Mouse (Mus musculus) brown adipose tissue, adult 24 weeks (tissue): ENCODE data around the gene Tmod1. TPM values are rescaled to one million over a fixed set of nuclear protein-coding genes. Genes with fewer than 3 reads are reported as not detected.

Source experiments
- H3K27ac ChIP-seq: fragments of 200-500 bp; replicated peaks from 2 replicates; pipeline ENCODE4 v1.5.1; 2012; ENCODE audit warnings: low read depth, mild to moderate bottlenecking, low read length
- H3K4me1 ChIP-seq: fragments of 200-500 bp; 2 replicates; pipeline ENCODE4 v1.6.1; 2012; ENCODE audit warnings: low read length, mixed read lengths; ENCODE audit not compliant: control insufficient read depth, insufficient read depth, insufficient read length
- H3K4me3 ChIP-seq: fragments of 200-500 bp; 2 replicates; pipeline ENCODE4 v1.5.1; 2012; ENCODE audit warnings: low read depth, mild to moderate bottlenecking, low read length, moderate library complexity; ENCODE audit not compliant: insufficient read depth
- polyA plus RNA-seq: library from polyadenylated mRNA; stranded (reverse); fragments of >200 nt; gene quantifications from 2 replicates; pipeline ENCODE4 v1.2.4, GENCODE M21; 2012; ENCODE audit not compliant: missing spikeins, insufficient read depth, insufficient read length

Gene Tmod1
- polyA plus RNA-seq, 1 experiment, result 2.3 TPM

DNA sequence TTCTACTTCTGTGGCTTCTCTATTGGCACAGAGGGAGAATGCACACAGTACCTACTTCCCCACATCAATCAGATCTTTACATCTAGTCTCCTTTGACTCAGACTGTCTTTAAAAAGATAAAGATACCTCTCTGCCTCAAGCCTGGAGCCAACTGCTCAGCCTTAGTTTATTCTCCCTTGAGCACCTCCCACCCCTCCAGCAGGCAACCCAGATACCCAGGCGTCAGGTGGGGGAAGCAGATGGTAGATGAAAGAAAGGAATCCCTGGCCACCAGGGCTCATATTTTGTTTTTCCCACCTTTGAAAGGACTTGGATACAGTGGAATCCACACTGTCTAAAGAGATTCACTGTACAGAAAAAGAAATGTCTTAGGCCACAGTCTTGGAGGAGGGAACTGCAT, 29.8 kb downstream of the Tmod1 start:
- H3K27ac ChIP-seq, result no peak overlapping the region
- no peaks in the 10 kb centered on the region; the same call in 1 of the 2 replicates for H3K4me1 ChIP-seq

DNA sequence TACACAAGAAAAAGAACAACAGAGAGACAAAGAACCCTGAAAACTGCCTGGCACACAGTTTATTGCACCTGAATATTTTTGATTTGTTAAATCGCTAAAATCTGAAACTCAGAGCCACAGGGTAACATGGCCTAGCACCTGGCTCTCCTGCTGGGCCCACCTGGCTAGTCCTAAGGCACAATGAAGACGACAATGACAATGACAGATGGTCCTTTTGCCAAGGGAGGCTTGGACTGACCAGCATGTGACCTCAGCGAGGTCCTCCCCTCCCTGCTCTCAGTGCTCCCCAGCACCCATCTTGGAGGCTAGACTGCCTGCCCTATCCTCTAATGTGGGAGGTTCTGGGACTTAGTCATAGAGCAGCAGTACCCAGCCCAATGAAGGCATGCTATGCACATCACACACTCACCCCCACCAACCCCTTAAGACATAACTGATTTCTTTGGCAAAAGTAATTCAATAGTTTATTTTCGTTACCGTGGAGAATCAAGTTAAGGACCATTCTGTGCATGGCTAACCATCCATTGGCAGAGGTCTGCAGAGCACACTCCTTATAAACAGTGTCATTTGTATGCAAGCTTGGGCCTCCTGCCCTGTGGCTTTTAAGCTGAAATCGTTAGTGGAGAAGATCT, 31.2 kb downstream of the Tmod1 start:
- no peak overlapping the region for H3K4me3 ChIP-seq
- H3K4me1 ChIP-seq, result no peaks in the 10 kb centered on the region; the same call in 1 of the 2 replicates
- no peak overlapping the region for H3K27ac ChIP-seq

More for the DNA sequence above, 29.8 kb downstream of the Tmod1 start:
- H3K4me3 ChIP-seq, result no peak overlapping the region

DNA sequence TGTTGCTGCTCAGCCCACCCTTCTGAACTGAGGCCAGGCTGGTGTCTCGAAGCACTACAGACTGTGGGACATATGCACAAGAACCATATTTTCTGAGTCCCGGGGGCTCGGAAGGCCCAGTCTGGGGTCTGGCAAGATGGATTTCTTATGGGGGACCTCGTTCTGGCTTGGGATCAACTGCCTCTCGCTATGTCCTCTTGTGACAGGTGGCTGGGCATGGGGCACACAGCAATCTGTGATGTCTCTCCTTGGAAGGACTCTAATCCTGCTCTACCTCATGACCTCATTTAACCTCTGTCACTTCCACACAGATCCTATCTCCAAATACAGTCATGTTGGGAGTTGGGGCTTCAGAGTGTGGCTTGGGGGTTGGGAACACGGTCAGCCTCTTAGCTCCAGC, 33.9 kb downstream of the Tmod1 start:
- no peaks in the 10 kb centered on the region for H3K4me1 ChIP-seq

DNA sequence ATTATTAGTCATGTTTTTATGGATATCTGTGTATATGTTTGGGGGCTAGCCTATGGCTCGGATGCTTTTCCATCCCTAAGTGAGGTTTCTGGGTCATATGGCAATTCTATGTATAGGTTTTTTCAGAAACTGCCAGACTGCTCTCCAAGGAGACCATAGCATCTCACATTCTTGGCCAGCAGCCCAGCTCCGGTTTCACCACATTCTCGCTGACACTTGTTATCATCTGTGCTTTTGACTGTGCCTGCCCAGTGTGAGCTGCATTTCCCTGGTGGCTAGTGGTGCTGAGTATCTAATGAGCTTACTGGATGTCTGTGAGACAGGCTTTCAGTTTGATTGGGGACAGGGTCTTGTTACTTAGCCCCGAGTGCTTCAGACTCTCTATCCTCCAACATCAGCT, 35.0 kb downstream of the Tmod1 start:
- Histone ChIP-seq H3K27ac (no peak overlapping the region), H3K4me3 (no peak overlapping the region), H3K4me1 (no peaks in the 10 kb centered on the region)

More for the DNA sequence above, 33.9 kb downstream of the Tmod1 start:
- H3K27ac ChIP-seq, result no peak overlapping the region
- H3K4me3 ChIP-seq, result no peak overlapping the region

DNA sequence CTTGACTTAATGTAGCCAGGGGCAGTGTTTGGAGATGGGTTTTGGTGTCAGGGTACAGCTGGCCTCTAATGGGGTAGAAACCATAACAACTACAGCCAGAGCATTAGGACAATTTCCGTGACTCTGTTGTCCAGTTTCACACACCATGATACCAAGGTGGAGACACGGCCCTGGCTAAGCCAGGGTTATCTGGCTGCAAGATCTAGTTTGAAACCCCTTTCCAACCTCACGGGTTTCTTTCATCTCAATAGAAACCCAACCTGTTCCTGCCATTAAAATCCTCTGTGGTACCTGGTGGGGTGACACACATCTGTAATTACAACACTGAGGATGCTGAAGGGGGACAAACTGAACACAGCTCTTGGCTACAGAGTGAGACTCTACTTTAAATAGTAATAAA, 36.9 kb downstream of the Tmod1 start:
- Histone ChIP-seq H3K4me3 (no peak overlapping the region), H3K27ac (no peak overlapping the region), H3K4me1 (no peaks in the 10 kb centered on the region)

DNA sequence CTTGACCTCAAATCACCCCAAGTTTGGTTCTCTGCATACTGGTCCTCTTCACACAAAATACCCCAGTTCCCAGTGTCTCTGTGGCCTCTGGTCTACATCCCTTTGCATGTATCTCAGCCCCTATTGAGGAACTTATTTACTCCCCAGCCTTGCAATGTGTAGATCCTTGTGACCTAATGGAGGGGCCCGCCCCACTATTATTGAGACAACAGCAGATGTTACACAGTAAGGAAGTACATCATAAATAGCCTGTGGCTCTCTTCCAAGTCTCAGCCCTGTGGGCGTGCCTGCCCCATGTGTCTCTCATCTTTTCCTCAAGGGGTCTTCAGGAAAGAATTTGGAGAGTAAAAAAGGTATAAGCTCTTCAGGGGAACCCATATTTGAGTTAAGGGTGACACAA, 38.2 kb downstream of the Tmod1 start:
- no peaks in the 10 kb centered on the region for H3K4me1 ChIP-seq
- no peak overlapping the region for H3K27ac ChIP-seq
- no peak overlapping the region for H3K4me3 ChIP-seq

DNA sequence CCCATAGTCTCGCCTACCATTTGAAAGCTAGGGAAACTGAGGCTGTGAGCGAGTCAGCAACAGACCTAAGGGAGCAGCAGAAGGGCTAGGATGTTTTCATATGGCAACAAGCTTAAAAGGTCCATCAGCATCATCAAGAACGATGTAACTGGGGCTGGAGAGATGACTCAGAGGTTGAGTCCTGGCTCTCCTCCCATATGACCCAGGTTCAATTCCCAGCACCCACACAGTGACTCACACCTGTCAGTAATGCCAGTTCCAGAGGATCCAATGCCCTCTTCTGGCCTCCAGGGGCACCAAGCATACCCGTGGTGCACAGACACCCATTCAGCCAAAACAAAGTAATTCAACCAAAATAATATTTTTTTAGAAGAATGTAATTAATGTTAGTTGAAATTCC, 41.5 kb downstream of the Tmod1 start:
- Histone ChIP-seq H3K27ac (no peak overlapping the region), H3K4me3 (no peak overlapping the region), H3K4me1 (no peaks in the 10 kb centered on the region)

DNA sequence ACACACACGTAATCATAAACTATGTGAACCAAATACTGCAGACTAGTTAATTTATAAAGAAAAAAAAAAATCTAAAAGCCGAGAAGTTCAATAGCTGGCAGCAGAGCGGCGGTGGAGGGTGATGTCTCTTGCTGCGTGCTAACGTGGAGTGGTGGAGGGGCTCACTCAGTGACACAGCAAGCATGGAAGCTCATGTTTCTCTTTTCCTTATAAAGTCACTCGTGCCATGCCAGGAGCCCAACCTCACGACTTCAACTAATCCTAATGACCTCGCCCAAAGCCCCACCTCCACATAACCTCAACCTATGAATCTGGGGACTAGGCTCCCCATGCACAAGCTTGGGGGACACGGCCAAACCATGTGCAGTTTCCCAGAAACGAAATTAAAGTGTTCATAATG, 43.8 kb downstream of the Tmod1 start:
- Histone ChIP-seq H3K27ac (no peak overlapping the region), H3K4me1 (peaks cover 12% of the 10 kb centered on the region), H3K4me3 (no peak overlapping the region)

DNA sequence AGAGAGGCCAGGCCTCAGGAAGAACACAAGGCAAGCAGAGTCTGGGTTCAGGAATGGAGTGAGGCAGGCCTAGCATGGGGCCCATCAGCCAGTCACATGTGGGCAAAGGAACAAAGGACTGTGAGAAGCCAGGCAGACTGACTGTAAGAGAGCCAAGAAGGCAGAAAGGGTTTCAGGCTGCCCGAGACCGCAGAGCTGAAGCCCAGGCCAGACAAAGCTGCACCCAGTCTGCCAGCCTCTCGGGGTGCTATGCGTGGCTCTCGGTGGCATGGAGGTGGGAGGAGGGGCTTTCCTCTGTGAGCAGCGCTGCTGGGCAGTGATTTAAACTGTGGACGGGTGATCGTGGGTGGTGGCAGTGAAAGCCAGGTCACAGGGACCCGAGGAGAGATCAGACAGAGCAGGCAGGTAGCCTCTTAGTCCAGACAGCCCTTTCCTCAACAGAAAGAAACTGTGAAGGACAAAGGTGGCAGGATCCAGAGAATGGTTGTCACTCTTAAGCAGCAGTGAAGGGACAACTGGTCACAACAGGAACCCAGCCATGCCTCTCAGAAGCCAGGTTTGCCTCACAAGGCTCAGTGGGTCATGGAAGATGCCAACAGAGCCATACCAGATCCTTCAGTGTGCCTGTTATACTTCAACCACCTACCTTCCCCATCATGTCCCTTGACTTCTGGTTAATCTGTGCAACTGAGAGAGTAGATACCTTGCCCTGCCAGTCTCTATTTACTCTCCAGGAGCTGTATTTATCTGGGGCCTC, 45.9 kb downstream of the Tmod1 start:
- no peak overlapping the region for H3K27ac ChIP-seq
- H3K4me3 ChIP-seq, result no peak overlapping the region
- peaks cover 12% of the 10 kb centered on the region for H3K4me1 ChIP-seq

DNA sequence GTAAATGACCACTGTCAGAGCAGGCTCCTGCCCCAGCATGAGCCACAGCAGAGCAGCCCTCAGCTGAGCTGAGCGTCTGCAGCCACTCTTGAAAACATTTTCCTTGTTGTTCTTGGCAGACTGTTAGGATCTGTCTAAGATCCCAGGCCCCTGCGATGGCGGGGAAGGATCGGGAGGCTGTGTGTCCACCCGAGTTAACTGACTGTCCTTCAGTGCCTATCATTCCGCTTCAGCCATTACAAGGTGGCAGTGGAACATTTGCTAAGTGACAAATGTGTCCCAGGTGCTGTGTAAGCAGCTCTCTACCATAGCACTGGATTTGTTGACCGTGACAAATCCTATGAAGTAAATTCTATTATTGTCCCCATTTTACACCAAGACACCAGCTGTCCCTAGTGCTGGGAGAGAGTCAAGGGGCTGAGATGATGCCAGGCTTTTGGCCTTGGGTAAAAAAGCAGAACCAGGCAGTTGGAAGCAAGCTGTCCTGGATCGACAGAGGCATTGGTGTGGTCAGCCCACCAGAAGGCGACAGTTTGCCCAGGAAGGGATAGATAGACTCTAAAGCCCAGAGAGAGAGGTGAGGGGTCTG, 46.6 kb downstream of the Tmod1 start:
- Histone ChIP-seq H3K4me1 (peaks cover 12% of the 10 kb centered on the region), H3K4me3 (no peak overlapping the region), H3K27ac (no peak overlapping the region)

DNA sequence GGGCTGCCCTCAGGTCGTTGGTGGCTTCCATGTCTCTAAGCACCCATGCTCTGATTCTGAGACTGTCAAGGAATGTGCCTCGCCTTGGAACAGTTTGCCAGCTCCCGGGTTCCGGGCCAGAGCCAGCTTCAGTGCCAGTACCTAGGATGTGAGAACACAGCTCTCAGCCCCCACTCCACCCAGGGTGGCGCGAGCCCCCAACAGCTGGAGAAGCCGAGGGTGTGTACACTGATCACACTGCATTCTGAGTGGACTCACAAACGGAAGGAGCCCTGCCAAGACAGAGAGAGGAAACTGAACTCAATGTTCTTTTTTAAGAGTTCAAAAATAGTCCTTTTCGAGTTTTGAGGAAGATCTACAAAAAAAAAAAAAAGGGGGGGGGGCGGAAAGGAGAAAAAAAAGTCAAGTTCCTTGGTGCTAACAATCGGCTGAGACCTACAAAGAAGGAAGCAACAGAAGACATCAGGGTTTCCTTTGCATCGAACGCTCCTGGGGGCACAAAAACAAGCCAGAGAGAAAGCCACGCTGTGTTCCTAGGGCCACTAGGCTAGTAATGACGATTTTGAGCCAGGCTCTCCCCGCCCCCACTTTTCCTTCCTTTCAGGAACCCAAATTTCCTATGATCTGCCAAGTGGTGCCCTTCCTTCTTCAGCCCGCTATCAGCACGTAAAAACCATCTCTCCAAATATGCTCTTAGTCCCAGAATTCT, 48.1 kb downstream of the Tmod1 start:
- H3K4me1 ChIP-seq, result peaks cover 12% of the 10 kb centered on the region
- peak overlapping the region; percentile 61 for H3K27ac ChIP-seq
- H3K4me3 ChIP-seq, result no peak overlapping the region

DNA sequence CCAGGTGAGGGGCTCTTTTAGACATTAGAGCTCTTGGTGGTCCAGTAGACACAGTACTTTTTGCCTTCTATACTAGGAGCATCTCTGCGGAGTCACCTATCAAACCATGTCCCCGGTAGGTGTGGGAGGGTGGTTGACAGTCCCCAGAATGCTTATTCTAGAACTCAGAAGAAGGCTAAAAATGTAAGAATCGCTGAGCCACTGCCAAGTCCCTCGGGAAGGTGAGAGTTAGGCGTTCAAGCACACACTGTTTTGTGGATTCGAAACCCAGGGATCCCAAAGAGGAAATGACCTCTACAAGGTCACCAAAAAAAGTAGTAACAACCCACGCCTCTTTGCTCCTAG, 48.7 kb downstream of the Tmod1 start:
- H3K27ac ChIP-seq, result peak overlapping the region; percentile 61

DNA sequence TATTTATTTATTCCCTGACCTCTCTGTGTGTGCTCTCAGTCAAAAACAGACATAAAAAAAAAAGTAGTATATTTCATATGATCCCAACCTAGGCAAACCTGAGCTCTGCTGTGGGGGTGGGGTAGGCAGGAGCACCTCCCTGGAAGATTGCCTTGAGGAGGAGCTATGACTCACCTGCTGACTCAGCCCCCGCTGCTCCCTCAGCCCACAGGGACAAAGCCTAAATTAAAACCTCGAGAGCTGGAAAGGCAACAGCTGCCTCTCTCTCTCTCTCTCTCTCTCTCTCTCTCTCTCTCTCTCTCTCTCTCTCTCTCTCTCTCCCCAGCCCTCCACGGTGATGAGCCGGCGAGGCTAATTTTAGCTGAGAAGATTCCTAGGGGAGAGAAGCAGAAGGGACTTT, 49.1 kb downstream of the Tmod1 start:
- H3K4me3 ChIP-seq, result no peak overlapping the region
- H3K27ac ChIP-seq, result peak overlapping the region; percentile 61
- peaks cover 12% of the 10 kb centered on the region for H3K4me1 ChIP-seq

More for the DNA sequence above, 48.7 kb downstream of the Tmod1 start:
- peaks cover 12% of the 10 kb centered on the region for H3K4me1 ChIP-seq
- H3K4me3 ChIP-seq, result no peak overlapping the region

DNA sequence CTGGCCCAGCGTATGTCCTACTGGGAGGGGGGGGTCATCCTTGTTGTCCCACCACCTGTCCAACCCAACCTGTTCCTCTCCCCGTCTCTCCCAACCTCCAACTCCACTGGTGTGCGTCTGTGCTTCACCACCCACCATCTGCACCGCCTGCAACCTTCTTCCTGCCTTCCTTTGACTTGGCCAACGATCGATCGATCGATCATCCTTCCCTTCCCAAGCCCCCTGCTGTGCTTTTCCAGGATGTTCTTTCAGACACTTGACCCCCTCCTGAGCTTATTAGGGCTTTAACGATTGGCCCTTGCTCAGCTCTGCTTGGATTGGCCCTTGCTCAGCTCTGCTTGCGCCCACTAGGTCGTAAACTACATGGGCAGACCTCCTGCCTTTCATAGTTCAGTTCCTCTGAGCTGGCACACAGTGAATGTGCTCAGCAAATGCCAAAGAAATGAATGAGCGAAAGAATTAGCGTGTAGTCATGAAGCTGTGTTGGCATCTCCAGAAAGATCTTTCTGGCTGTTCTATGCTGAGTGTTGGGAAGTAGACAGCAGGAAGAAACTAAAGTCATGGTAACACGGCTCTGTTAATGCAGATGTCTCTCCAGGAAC, 50.9 kb downstream of the Tmod1 start:
- peaks cover 12% of the 10 kb centered on the region for H3K4me1 ChIP-seq
- no peak overlapping the region for H3K4me3 ChIP-seq
- H3K27ac ChIP-seq, result no peak overlapping the region

DNA sequence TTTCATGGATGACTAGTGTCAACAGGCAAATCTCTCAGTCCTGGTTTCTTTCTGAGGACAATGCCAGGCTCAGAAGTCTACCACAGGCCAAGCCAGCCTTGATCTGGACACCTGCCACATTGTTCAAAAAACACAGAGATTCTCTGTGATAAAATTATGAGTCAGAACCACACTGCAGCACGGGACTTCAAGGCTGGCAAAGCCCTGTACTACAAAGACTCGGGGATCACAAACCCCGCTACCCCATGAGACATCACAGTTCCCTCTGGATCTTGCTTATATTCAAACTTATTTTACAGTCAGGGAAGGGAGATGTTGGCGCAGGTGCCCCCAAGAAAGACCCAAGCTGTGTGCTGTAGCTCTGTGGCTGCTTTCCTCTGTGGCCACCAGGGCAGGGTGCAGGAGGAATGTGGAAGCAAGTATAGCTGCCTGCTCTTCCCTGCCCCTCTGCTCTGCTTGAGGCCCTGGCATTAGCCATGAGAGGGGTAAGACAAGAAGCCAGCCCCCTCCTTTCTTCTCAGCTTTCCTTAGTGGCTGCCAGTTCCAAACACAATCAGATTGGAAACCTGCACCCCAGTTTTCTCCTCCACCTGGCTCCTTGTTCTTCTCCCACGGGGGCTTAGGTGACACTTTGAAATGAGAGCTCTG, 53.8 kb downstream of the Tmod1 start:
- Histone ChIP-seq H3K27ac (no peak overlapping the region), H3K4me1 (no peaks in the 10 kb centered on the region), H3K4me3 (no peak overlapping the region)
